ENCODE assay signal across 13 mouse cellular contexts in genomic region chr16:90760515-90760914, GRCm38 (mm10). TPM values are rescaled to one million over a fixed set of nuclear protein-coding genes. Genes with fewer than 3 reads are reported as not detected.
DNase-seq lines count a peak whose midpoint lies in the region; ATAC-seq lines count a peak whose summit lies in the region.
"Had no signal": no experiment of that assay in that cellular context is flagged by ENCODE, and none has a peak within 500 bp of the region (broad histone marks: within the 10 kb centered on the region; RNA-seq: fewer than 3 reads in every experiment).

No protein-coding gene starts in this region.

- intact Hi-C loops in heart, postnatal 25 days (cut with DNase I): no loop called here

- WGBS in heart, embryonic 13.5 days: 20% methylated on average over 4 of the region's 4 CpGs
- WGBS in liver, embryonic 11.5 days: 23% methylated on average over 4 of the region's 4 CpGs

- DNase-seq in heart, postnatal 25 days (ENCODE audit: low spot score): no peak
- DNase-seq in ovary, adult 18-20 months (ENCODE audit: low spot score): peak; percentile 39
- DNase-seq in ovary, postnatal 36 days (ENCODE audit: low spot score): no peak
- DNase-seq in liver, embryonic 11.5 days (ENCODE audit: low spot score): peak; percentile 45
- peak; percentile 70 to 75 for DNase-seq in spleen, postnatal 4 days (ENCODE audit: low spot score in 2 of 2)
- DNase-seq: B cell, adult 2 months; kidney, postnatal 4 days; thymus, postnatal 4 days had no signal

- no peaks in the 10 kb centered on the region for H3K9me3 ChIP-seq in heart, embryonic 13.5 days
- H3K9me3 ChIP-seq in liver, embryonic 11.5 days (ENCODE audit: control insufficient read depth, low read length): no peaks in the 10 kb centered on the region
- H3K9me3 ChIP-seq: neural tube, embryonic 15.5 days had no signal

- 0 out of 2 replicates have a peak overlapping the region, but pooled peaks have one; percentile 38 for H3K27ac ChIP-seq in heart, embryonic 13.5 days (replicated peaks)
- H3K27ac ChIP-seq in liver, embryonic 11.5 days (ENCODE audit: low read depth, low read length): peak overlapping the region; percentile 40
- H3K27ac ChIP-seq: hindbrain, postnatal 0 days; neural tube, embryonic 15.5 days had no signal

- H3K4me2 ChIP-seq in heart, embryonic 13.5 days: no peak overlapping the region
- H3K4me2 ChIP-seq in liver, embryonic 11.5 days: peak overlapping the region; percentile 15; the same call in 1 of the 2 replicates
- H3K4me2 ChIP-seq: neural tube, embryonic 15.5 days had no signal

- H3K9ac ChIP-seq in heart, embryonic 13.5 days: peak overlapping the region; percentile 52; the same call in 1 of the 2 replicates
- H3K9ac ChIP-seq in liver, embryonic 11.5 days (ENCODE audit: low read depth, low read length): peak overlapping the region; percentile 55
- H3K9ac ChIP-seq: neural tube, embryonic 15.5 days had no signal

- H3K4me1 ChIP-seq in heart, embryonic 13.5 days: peaks cover 20% of the 10 kb centered on the region
- H3K4me1 ChIP-seq in liver, embryonic 11.5 days (replicated peaks; ENCODE audit: control insufficient read depth, insufficient read depth, low read length): peaks cover 25% of the 10 kb centered on the region
- H3K4me1 ChIP-seq: neural tube, embryonic 15.5 days had no signal

- peak; percentile 65; the same call in 1 of the 2 replicates for ATAC-seq in heart, embryonic 13.5 days (ENCODE audit: extremely low read depth, insufficient number of reproducible peaks, low FRiP score, low TSS enrichment)
- ATAC-seq in liver, embryonic 11.5 days (replicated peaks; ENCODE audit: low FRiP score): peak; percentile 97
- ATAC-seq in CD4-positive, CD25-positive, alpha-beta regulatory T cell, adult 4 months: no peak
- ATAC-seq in cerebellum, adult (ENCODE audit: insufficient number of reproducible peaks, low FRiP score, low TSS enrichment): no peak
- ATAC-seq: hindbrain, postnatal 0 days had no signal

- peaks cover 84% of the 10 kb centered on the region for H3K36me3 ChIP-seq in heart, embryonic 13.5 days
- peaks cover 15% of the 10 kb centered on the region for H3K36me3 ChIP-seq in liver, embryonic 11.5 days (ENCODE audit: control insufficient read depth, insufficient read depth, low read length)

- H3K4me3 ChIP-seq in heart, embryonic 13.5 days: no peak overlapping the region
- no peak overlapping the region for H3K4me3 ChIP-seq in liver, embryonic 11.5 days (ENCODE audit: low read depth, low read length)
- H3K4me3 ChIP-seq: neural tube, embryonic 15.5 days had no signal

- no peaks in the 10 kb centered on the region for H3K27me3 ChIP-seq in heart, embryonic 13.5 days (replicated peaks)
- no peaks in the 10 kb centered on the region for H3K27me3 ChIP-seq in liver, embryonic 11.5 days (replicated peaks; ENCODE audit: control insufficient read depth, insufficient read depth, low read length)
- H3K27me3 ChIP-seq: neural tube, embryonic 15.5 days had no signal

RNA-seq across cellular contexts. Expression of gene Mrap, which starts 22.5 kb away (rescaled TPM):
- polyA plus RNA-seq in heart, embryonic 13.5 days (2015; fragmentation: Nextera tagmentation; extraction: Ambion mirVana): 25.6 and 26.9 TPM in 2 replicates
- 10 to 100 TPM; 15.3 to 16.3 TPM for total RNA-seq in heart, postnatal 25 days (2021)
- 77.5 and 79.0 TPM in 2 replicates for polyA plus RNA-seq in liver, embryonic 11.5 days (2014; fragmentation: Nextera tagmentation; extraction: Ambion mirVana)
- not detected for polyA plus RNA-seq in CD4-positive, CD25-positive, alpha-beta regulatory T cell, adult 4 months (2017; shearing (Covaris generic))

RNA-seq across cellular contexts. Expression of gene Mis18a, which starts 33.3 kb away (rescaled TPM):
- polyA plus RNA-seq in heart, embryonic 13.5 days (2015; fragmentation: Nextera tagmentation; extraction: Ambion mirVana): 36.2 and 36.7 TPM in 2 replicates
- 1 to 10 TPM; 3.0 to 3.9 TPM for total RNA-seq in heart, postnatal 25 days (2021)
- 78.1 and 81.0 TPM in 2 replicates for polyA plus RNA-seq in liver, embryonic 11.5 days (2014; fragmentation: Nextera tagmentation; extraction: Ambion mirVana)
- 10 to 100 TPM; 42.7 to 46.5 TPM for polyA plus RNA-seq in CD4-positive, CD25-positive, alpha-beta regulatory T cell, adult 4 months (2017; shearing (Covaris generic))

RNA-seq across cellular contexts. Expression of gene Urb1, which starts 49.7 kb away (rescaled TPM):
- 5.9 and 6.4 TPM in 2 replicates for polyA plus RNA-seq in heart, embryonic 13.5 days (2015; fragmentation: Nextera tagmentation; extraction: Ambion mirVana)
- total RNA-seq in heart, postnatal 25 days (2021): 1 to 10 TPM; 5.7 to 6.3 TPM
- 17.0 and 17.7 TPM in 2 replicates for polyA plus RNA-seq in liver, embryonic 11.5 days (2014; fragmentation: Nextera tagmentation; extraction: Ambion mirVana)
- 1 to 10 TPM; 3.5 to 4.2 TPM for polyA plus RNA-seq in CD4-positive, CD25-positive, alpha-beta regulatory T cell, adult 4 months (2017; shearing (Covaris generic))

Comparison
In these comparisons a context has a peak if more than half of its experiments do, and no peak if none do; other contexts are left out.
1. DNase-seq: peak in ovary, adult 18-20 months (single experiment), liver, embryonic 11.5 days (single experiment) and spleen, postnatal 4 days (2 of 2); none in heart, postnatal 25 days (single experiment) and ovary, postnatal 36 days (single experiment).
2. ATAC-seq: peak in heart, embryonic 13.5 days (single experiment) and liver, embryonic 11.5 days (single experiment); none in CD4-positive, CD25-positive, alpha-beta regulatory T cell, adult 4 months (single experiment) and cerebellum, adult (single experiment).
3. RNA of gene Mrap, which starts 22.5 kb away (polyA plus RNA-seq): 77.5 to 79.0 TPM in liver, embryonic 11.5 days and 25.6 to 26.9 TPM in heart, embryonic 13.5 days; not detected in CD4-positive, CD25-positive, alpha-beta regulatory T cell, adult 4 months; every median in the first group is over 10 times any median in the second.